Mouse (Mus musculus) CH12F3 (cell line): ENCODE data around the gene Ppa2.

Experiments
- in situ Hi-C: fragments of 300-500 bp; cut with MboI; formaldehyde crosslinking; loops from 2 replicates; pipeline ENCODE4 v1.14.3; 2020; ENCODE audit warnings: low sequenced_read_pairs

Gene Ppa2

DNA sequence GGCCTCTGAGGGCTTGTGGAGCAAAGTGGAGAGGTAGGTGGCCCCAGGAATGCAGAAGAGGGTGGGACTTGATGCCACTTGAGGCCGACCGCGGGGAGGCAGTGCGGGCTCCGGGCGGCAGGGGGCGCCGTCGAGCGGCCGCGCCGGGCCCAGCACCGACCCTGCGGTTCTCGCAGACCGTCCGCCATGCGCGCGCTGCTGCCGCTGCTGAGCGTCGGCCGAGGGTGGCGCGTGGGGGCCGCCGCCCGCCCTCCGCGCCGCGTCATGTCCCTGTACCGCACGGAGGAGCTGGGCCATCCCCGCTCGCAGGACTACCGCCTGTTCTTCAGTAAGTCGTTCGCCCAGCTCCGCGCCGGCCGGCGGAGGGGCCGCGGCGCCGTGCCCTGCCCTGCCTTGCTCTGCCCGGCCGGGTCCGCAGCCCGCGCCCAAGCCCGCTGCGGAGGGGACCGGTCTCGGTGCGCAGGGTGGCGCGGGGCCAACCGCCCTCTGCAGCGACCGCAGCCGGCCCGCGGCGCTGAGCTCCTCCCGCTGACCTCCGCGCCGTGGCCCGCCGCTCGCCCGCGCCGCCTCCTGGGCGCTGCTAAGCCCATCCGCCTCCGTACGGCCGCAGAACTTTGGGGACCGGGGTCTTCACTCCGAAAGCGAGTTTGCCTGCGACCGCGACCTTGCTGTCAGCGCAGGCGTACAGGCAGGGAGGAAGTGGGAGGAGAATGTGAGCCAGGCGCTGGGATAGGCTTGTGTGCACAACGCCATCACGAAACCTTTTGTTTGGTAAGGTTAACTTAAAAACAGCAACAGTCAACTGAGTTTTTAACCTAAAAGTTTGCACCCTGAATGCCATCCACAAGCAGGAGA is at the start of gene Ppa2:
Gene Ppa2 (plus strand): TSS at position 157 of the 855 bp plus-strand sequence.
- in situ Hi-C loops: no loop called here

- in situ Hi-C loops: loop anchor here (25.0 kb wide), 1 partner anchor 535 kb away; no protein-coding TSS in a partner anchor
Observed at GRCm38 (mm10) chr3:133271887-133272286, 38.0 kb upstream of the Ppa2 start.

GRCm38 (mm10) chr3:133284587-133284986 is 25.3 kb upstream of the Ppa2 start:
- in situ Hi-C loops: no loop called here

GRCm38 (mm10) chr3:133288795-133289194 is 21.1 kb upstream of the Ppa2 start:
- in situ Hi-C loops: no loop called here

- in situ Hi-C loops: no loop called here
Observed at GRCm38 (mm10) chr3:133304328-133304727, 5.6 kb upstream of the Ppa2 start.

GRCm38 (mm10) chr3:133308361-133308760 is 1.5 kb upstream of the Ppa2 start:
- in situ Hi-C loops: no loop called here

DNA sequence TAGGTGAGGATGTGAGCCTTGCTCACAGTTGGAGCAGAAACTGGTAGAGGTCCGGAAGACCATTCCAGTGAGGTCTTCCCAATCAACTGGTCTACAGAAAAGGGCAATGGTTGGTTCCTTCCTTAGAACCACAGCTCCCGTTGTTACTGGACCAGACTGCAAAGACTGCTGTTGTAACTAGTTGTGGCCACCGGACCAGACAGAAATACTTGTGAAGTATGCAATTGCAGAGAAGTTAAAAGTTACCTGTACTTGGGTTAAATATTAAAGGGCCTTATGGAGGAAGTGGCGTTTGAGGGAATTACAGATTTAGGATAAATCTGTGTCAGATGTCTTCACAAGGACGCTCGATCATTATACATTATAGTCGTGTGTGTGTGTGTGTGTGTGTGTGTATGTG is 551 bp upstream of the Ppa2 start:
- in situ Hi-C loops: no loop called here

DNA sequence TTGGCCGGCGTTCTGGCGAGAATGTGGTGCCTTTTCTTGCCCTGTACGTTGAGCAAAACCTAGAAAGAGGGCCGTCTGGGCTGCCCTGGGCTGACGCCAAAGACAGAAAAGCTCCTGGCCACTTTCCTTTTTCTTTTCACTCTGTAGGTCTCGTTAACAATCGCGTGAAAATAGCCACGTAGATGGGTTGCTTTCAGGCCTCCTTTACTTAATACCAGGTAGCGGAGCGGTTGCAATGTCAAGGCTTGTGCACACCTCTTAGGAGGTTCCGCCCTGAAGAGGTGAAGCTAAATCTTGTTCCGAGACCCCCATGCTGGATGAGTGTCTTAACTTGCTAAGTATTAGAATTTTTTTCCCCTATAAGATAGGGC is 884 bp downstream of the Ppa2 start:
- in situ Hi-C loops: no loop called here

- in situ Hi-C loops: no loop called here
Observed at GRCm38 (mm10) chr3:133312331-133312730, 2.4 kb downstream of the Ppa2 start.

- in situ Hi-C loops: no loop called here
Observed at GRCm38 (mm10) chr3:133312850-133313249, 2.9 kb downstream of the Ppa2 start.

DNA sequence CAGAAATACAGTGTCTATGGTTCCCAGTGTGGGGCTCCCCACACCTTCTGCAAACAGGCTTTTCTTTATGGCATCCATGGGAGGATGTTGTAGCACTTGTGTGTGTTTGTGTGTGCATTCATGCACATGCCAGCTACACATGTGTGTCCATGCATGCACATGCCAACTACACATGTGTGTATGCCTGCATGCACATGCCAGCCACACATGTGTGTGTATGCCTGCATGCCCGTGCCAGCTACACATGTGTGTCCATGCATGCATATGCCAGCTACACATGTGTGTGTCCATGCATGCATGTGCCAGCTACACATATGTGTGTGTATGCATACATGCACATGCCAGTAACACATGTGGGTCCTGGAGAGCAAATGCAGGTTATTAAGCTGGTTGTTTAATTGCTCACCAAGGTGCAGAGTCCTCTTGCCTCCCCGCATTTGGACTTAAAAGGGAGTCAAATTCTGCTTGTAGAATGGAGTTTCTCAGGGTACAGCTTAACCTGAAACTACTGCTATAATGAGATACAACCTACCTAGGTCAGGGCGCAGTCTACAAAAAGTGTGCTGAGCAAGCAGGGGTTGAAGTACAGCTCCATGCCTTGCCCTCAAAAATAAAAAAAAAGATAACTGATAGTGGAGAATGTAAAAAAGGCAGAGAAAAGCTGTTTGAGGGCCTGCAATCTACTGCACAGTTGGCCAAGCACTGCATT is 3.7 kb downstream of the Ppa2 start:
- in situ Hi-C loops: no loop called here

DNA sequence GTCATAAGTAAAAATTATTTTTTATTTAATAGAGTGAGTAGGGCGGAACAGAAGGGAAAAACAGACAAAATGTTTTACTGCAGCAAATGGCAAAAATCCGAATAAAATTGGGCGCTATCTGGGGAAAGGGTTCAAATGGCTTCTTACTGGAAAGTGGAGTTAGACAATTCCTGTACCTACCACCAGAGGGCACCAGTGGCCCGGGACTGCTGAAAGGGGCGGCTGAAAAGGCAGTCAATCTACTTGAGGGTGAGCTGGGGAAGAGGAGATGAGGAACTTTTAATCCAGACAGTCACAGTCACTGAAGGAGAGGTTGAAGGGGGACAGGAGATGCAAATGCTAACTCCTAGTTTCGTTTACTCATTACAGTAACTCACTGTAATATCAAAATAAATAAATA is 4.6 kb downstream of the Ppa2 start:
- in situ Hi-C loops: no loop called here

GRCm38 (mm10) chr3:133315011-133315410 is 5.1 kb downstream of the Ppa2 start:
- in situ Hi-C loops: no loop called here

DNA sequence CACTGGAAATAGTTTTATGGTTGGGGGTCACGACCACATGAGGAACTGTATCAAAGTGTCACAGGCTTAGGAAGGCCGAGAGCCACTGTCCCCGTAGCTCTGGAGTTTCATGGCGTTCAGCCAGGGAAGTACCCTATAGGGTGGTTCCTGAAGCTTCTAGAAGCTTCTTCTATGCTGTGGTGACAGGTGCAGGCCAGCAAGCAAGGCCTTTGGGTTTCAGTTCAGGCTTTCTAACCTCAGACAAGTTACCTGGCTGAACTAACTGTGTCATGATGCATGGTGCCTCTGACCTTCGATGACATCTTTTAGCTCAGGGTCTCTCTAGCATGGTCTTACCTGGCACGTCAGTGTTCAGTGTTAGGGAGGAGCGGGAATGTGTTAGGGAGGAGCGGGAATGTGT is 5.7 kb downstream of the Ppa2 start:
- in situ Hi-C loops: no loop called here

DNA sequence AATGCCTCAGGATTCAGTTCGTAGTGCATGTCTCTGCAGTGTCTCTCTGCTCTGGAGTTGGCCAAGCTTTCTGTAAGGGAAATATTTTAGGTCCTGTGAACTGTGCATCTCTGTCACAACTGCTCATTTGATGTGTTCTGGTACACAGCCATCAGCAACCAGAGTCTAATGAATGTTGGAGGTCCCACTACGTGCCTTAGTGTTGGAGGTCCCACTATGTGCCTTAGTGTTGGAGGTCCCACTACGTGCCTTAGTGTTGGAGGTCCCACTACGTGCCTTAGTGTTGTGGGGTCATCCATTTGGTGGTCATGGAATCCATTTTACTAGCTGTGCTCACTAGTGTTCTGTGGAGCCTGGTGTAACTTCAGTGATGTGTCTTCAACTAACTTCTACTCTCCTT is 7.9 kb downstream of the Ppa2 start:
- in situ Hi-C loops: no loop called here

DNA sequence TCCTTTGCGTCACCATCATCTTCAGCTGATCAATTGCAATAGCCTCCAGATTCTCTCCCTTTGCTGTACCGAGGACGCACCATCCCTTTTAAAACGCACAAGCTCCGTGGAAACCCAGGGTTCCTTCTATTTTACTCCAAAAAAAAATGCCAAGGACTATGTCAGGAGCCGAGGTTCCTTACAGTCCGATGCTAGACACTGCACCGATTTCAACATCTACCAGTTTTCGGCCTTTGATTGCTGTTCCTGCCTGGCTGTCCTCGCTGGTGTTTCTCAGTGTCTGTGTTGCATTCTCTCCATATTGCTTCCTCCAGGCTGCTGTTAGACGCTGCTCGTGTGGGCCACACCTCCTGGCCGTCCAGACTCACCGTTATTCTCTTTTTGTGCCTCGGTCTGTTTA is 8.7 kb downstream of the Ppa2 start:
- in situ Hi-C loops: no loop called here

DNA sequence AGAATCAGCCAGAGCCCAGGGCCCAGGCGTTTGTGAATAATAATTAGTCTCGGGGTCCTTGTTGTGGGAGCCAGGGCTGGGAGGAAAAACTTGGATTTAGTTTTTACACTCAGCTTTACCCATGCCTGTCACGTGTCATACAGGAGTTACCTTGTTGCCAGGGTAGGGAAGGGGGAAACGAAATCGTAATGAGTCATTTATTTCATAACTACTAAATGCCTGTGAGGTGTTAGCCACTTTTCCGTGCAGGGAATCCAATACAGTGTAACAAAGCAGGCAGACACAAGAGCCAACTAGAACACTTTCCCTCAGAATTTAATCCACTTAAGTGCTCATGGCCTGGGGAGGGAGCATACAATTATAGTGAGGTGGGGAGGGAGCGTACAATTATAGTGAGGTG is 9.9 kb downstream of the Ppa2 start:
- in situ Hi-C loops: no loop called here

GRCm38 (mm10) chr3:133320313-133320712 is 10.4 kb downstream of the Ppa2 start:
- in situ Hi-C loops: no loop called here

DNA sequence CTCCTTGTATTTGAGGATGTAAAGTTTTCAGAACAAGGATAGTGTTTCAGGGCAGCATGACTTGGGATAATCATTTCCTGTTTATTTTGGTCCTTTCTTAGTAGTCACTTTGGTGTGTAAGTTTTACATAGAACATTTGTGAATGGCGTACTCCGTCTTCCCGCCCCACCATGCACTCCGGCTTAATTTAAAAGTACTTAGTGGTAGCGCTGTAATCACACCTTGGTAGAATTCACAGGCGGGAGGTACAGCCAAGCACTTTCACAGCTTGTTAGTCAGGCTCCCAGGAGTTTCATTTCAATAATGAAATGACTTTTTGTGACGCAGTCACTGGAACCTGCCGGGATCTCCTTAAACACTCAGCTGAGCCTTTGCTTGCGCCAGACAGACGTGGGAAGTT is 12.0 kb downstream of the Ppa2 start:
- in situ Hi-C loops: no loop called here

DNA sequence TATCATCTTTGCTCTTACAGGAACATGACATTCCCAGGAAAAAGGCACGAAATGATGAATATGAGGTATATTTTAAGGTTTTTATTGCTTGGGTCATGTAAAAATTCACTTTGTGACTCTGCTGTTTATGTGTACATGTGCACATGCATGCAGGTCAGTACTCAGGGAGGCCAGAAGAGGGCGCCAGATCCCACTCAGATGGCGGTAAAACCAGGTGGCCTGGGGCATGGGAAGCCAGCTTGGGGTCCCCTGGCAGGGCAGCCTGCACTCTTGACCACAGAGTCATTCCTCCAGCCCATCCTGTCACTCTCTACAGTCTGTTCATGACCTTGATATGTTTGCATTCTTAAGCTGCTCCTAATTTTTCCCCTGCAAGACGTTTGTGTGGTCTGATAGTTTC is 12.6 kb downstream of the Ppa2 start:
- in situ Hi-C loops: no loop called here

GRCm38 (mm10) chr3:133325135-133325534 is 15.2 kb downstream of the Ppa2 start:
- in situ Hi-C loops: no loop called here

GRCm38 (mm10) chr3:133328551-133328950 is 18.6 kb downstream of the Ppa2 start:
- in situ Hi-C loops: no loop called here
